Mouse (Mus musculus): Measurements from ENCODE around the gene Slc25a39. TPM values are rescaled to one million over a fixed set of nuclear protein-coding genes. Genes with fewer than 3 reads are reported as not detected.

Slc25a39 gene
- total RNA-seq, 2 experiments from 2014 or later, result 155 to 156 TPM

- peak; percentile 70 to 78 for DNase-seq
- intact Hi-C loops (cut with DNase I), result no loop called here
Measured at GRCm38 (mm10) chr11:102437120-102438061, 29.6 kb upstream of the Slc25a39 start.

GRCm38 (mm10) chr11:102436471-102436790, 28.7 kb upstream of the Slc25a39 start:
- intact Hi-C loops (cut with DNase I), result no loop called here

DNA sequence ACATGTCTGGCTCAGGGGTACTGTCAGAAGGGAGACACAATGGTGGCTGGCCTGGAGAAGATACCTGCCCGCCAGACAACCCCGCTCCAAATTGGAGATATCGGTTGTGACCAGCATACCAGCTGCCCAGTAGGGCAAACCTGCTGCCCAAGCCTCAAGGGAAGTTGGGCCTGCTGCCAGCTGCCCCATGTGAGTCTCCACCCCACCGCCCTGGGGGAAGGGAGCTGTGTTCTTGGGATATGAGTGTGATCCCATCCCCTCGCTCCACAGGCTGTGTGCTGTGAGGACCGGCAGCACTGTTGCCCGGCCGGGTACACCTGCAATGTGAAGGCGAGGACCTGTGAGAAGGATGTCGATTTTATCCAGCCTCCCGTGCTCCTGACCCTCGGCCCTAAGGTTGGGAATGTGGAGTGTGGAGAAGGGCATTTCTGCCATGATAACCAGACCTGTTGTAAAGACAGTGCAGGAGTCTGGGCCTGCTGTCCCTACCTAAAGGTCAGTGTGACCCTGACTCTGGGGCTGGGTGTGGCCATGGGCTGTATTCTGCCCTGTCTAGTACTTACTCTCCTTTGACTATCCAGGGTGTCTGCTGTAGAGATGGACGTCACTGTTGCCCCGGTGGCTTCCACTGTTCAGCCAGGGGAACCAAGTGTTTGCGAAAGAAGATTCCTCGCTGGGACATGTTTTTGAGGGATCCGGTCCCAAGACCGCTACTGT, 28.2 kb upstream of the Slc25a39 start:
- peak; percentile 70 to 79 for DNase-seq
- intact Hi-C loops (cut with DNase I), result no loop called here

More at GRCm38 (mm10) chr11:102436471-102436790, 28.7 kb upstream of the Slc25a39 start:
- no peak for DNase-seq

DNA sequence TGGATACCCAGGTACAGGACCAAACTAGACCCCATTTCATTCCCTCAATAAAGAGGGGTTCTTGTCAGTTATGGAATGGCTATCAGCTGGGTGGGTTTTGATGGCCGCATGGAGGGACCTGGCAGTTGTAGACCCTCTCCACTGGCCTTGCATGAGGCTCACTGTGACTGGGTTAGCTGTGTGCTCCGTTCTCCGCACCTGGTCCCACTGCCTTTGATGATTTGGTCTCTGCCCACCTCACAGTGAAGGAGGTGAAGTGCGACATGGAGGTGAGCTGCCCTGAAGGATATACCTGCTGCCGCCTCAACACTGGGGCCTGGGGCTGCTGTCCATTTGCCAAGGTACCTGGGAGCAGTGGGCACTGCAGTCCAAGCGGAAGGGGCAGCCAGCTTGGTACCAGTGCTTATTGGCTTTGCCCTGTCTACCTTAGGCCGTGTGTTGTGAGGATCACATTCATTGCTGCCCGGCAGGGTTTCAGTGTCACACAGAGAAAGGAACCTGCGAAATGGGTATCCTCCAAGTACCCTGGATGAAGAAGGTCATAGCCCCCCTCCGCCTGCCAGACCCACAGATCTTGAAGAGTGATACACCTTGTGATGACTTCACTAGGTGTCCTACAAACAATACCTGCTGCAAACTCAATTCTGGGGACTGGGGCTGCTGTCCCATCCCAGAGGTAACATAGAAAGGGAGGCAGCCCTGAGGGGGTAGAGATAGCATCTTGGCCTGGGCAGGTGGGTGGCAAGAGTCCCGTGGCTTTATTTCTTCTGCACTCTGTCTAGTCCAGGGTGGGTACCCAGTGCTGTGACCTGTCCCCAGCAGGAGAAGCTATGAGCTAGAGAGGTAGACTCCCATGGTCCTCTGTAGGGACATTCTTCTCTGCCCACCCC, 27.3 kb upstream of the Slc25a39 start:
- no peak for DNase-seq
- intact Hi-C loops (cut with DNase I), result no loop called here

DNA sequence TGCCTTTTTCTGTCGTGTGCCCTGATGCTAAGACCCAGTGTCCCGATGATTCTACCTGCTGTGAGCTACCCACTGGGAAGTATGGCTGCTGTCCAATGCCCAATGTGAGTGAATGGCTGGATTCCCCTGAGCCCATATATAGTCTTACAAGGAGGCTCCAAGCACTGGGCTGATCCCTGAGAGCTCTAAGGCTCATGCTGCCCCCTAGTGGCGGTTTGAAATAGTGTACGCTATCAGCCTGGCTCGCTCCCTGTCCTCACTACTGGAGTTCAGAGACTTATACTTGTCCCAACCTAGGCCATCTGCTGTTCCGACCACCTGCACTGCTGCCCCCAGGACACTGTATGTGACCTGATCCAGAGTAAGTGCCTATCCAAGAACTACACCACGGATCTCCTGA, 26.7 kb upstream of the Slc25a39 start:
- DNase-seq, result peak; percentile 92 to 95
- intact Hi-C loops (cut with DNase I), result no loop called here

DNA sequence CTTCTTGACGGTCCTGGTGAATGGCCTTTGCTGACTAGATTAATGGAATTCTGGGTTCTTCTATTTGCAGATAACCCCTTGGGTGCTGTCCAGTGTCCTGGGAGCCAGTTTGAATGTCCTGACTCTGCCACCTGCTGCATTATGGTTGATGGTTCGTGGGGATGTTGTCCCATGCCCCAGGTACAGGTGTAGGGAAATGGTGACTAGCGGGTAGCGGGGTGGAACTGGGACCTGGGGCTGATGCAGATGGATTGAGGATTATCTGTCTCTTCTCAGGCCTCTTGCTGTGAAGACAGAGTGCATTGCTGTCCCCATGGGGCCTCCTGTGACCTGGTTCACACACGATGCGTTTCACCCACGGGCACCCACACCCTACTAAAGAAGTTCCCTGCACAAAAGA, 26.1 kb upstream of the Slc25a39 start:
- intact Hi-C loops (cut with DNase I), result no loop called here
- no peak for DNase-seq

DNA sequence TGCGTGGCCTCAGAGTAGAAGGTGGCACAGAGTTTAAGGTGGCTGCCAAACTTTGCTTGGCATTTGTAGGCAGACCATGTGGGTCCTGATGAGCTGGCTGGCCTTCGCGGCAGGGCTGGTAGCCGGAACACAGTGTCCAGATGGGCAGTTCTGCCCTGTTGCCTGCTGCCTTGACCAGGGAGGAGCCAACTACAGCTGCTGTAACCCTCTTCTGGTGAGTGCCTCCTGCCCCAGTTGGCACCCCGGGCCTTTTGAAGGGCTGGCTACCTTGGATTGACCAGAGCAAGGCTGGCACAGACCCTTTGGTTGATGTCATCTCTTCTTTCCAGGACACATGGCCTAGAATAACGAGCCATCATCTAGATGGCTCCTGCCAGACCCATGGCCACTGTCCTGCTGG, 25.1 kb upstream of the Slc25a39 start:
- DNase-seq, result peak; percentile 87 to 91
- intact Hi-C loops (cut with DNase I), result no loop called here

- intact Hi-C loops (cut with DNase I), result no loop called here
- peak in 1 of 2 experiments; percentile 32 for DNase-seq
Measured at GRCm38 (mm10) chr11:102432115-102432843, 24.5 kb upstream of the Slc25a39 start.

GRCm38 (mm10) chr11:102431728-102432114, 24.0 kb upstream of the Slc25a39 start:
- no peak for DNase-seq
- intact Hi-C loops (cut with DNase I), result loop anchor here (2.0 kb wide), 1 partner anchor 123 kb away; no protein-coding TSS in a partner anchor

DNA sequence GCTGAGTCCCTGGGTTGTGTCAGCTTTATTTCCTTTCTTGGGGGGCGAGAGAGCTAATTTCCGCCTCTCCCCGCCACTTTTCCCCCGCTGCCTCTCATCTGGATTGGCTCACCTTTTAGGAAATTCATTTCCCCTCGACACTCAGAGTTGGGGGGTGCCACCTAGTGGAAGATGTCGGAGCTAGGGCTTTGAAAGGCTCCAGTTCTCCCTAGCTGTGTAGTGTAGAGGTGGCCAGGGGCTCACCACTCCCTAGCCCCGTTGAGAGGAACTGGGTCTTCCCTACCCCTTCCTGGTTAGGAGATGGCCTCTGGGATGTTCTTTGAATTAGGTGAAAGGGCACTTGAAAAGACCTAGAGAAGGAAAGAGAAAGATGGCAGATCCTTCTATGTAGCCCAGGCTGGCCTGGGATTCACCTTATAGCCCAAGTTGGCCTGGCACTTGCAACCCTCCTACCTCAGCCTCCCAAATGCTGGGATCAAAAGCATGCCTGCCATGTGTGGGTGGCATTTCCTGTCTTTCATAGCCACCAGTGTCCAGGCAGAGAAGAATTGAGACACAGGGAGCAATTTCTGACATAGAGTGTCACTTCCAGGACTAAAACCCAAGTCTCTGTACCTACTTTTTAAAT, 23.4 kb upstream of the Slc25a39 start:
- DNase-seq, result peak; percentile 90 to 91
- intact Hi-C loops (cut with DNase I), result loop anchor here (2.0 kb wide), 1 partner anchor 122 kb away; no protein-coding TSS in a partner anchor

GRCm38 (mm10) chr11:102430121-102431017, 22.6 kb upstream of the Slc25a39 start, which contains the start of gene Grn:
Gene Grn, plus strand, starts transcription at chr11:102430315.
- intact Hi-C loops (cut with DNase I), result loop anchor here (2.0 kb wide), 1 partner anchor 122 kb away; no protein-coding TSS in a partner anchor
- DNase-seq, result peak; percentile 94 to 96

DNA sequence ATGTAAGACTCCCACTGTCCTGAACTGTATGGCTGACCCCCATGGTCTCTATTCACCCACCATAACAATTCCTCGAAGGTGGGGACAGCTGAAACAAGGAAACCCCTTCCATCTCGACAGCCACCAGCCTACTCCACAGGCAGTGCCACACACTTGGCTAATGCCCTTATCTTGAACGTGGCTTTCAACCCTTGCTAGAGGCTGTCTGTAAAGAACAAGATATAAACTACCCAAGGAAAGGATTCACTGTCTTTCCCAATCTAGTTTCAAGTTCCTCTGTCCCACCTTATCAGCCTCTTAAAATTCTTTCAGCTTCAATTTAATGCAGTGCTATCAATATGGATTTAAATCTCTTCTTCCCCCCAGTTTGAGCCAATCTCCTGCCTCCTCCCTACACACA, 21.8 kb upstream of the Slc25a39 start:
- intact Hi-C loops (cut with DNase I), result loop anchor here (2.0 kb wide), 1 partner anchor 15 kb away; no protein-coding TSS in a partner anchor
- no peak for DNase-seq

- DNase-seq, result no peak
- intact Hi-C loops (cut with DNase I), result loop anchor here (2.0 kb wide), 1 partner anchor 14 kb away; no protein-coding TSS in a partner anchor
Measured at GRCm38 (mm10) chr11:102428981-102429540, 21.3 kb upstream of the Slc25a39 start.

GRCm38 (mm10) chr11:102425555-102426316, 18.0 kb upstream of the Slc25a39 start:
- intact Hi-C loops (cut with DNase I), result no loop called here
- DNase-seq, result no peak

- DNase-seq, result no peak
- intact Hi-C loops (cut with DNase I), result no loop called here
Measured at GRCm38 (mm10) chr11:102424666-102425065, 16.9 kb upstream of the Slc25a39 start.

GRCm38 (mm10) chr11:102421559-102421958, 13.8 kb upstream of the Slc25a39 start:
- intact Hi-C loops (cut with DNase I), result no loop called here
- no peak for DNase-seq

DNA sequence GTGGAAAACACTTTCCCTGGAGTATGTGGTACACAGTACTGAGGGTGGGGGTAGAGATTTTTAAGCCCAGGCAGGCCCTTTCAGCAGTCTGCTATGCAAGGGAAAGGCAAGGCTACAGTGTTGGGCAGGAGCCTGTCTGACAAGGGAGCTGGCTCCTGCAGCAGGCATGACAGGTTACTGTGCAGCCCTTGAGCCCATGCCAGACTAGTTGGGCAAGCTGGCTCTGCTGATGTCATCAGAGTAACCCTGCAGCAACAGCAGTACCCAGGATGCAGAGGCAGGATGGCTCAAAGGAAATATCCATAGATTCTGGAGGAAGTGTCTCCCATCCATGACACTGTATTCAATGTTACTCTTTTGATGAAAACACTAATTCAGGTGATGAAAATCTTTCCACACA, 11.1 kb upstream of the Slc25a39 start:
- DNase-seq, result no peak
- intact Hi-C loops (cut with DNase I), result no loop called here

All from heart, postnatal 10 days (tissue).